11 mouse cellular contexts compared by ENCODE assay signal in genomic region chr4:81332901-81333627, GRCm38 (mm10).
DNase-seq lines count a peak whose midpoint lies in the region; ATAC-seq lines count a peak whose summit lies in the region.
"Had no signal": no experiment of that assay in that cellular context is flagged by ENCODE, and none has a peak within 500 bp of the region (broad histone marks: within the 10 kb centered on the region; RNA-seq: fewer than 3 reads in every experiment).

No protein-coding gene starts in this region.

- no peak overlapping the region for H3K27ac ChIP-seq in kidney, embryonic 16.5 days (ENCODE audit: low read length)
- no peak overlapping the region for H3K27ac ChIP-seq in heart, embryonic 10.5 days

- H3K9ac ChIP-seq in kidney, embryonic 16.5 days (replicated peaks; ENCODE audit: low read length), result no peak overlapping the region

- no peak overlapping the region for H3K4me2 ChIP-seq in kidney, embryonic 16.5 days (replicated peaks; ENCODE audit: low read depth, low read length)

- no peak for DNase-seq in kidney, postnatal 25 days
- peak; percentile 59 to 69 for DNase-seq in frontal cortex, adult 2 months (ENCODE audit: extremely low spot score in 1 of 2, low spot score in 1 of 2)
- peak; percentile 32 to 34 for DNase-seq in left cerebral cortex, adult 18-20 months (ENCODE audit: low spot score in 2 of 2)
- peak; percentile 50 to 69 for DNase-seq in right cerebral cortex, postnatal 10 days (ENCODE audit: low spot score in 2 of 2)
- DNase-seq in thymus, postnatal 36 days, result no peak
- DNase-seq in cerebellum, postnatal 25 days, result no peak
- no peak for DNase-seq in heart, embryonic 10.5 days (ENCODE audit: low spot score)
- DNase-seq: adrenal gland, postnatal 14 days; liver; thymus, adult 18-20 months had no signal

- no peaks in the 10 kb centered on the region for H3K4me1 ChIP-seq in kidney, embryonic 16.5 days (ENCODE audit: insufficient read depth, low read length)
- no peaks in the 10 kb centered on the region for H3K4me1 ChIP-seq in heart, embryonic 10.5 days

- H3K36me3 ChIP-seq in kidney, embryonic 16.5 days (ENCODE audit: insufficient read depth, low read length), result peaks cover 10% of the 10 kb centered on the region; the same call in 1 of the 2 replicates
- peaks cover 16% of the 10 kb centered on the region; the same call in 1 of the 2 replicates for H3K36me3 ChIP-seq in heart, embryonic 10.5 days

- no peaks in the 10 kb centered on the region for H3K27me3 ChIP-seq in kidney, embryonic 16.5 days (ENCODE audit: insufficient read depth, low read length)
- no peaks in the 10 kb centered on the region for H3K27me3 ChIP-seq in heart, embryonic 10.5 days (ENCODE audit: insufficient read depth, poor library complexity, severe bottlenecking)

- no peaks in the 10 kb centered on the region for H3K9me3 ChIP-seq in kidney, embryonic 16.5 days (ENCODE audit: low read length)
- H3K9me3 ChIP-seq in heart, embryonic 10.5 days, result no peaks in the 10 kb centered on the region

- 0 out of 2 replicates have a peak, but pooled peaks have one; percentile 39 for ATAC-seq in kidney, embryonic 16.5 days (ENCODE audit: low FRiP score, low TSS enrichment)

- whole genome bisulfite sequencing in kidney, embryonic 16.5 days, result 72% methylated on average over 11 of the region's 11 CpGs
- 86% methylated on average over 11 of the region's 11 CpGs for WGBS in heart, embryonic 10.5 days

- no peak overlapping the region for H3K4me3 ChIP-seq in kidney, embryonic 16.5 days (ENCODE audit: low read length)
- no peak overlapping the region for H3K4me3 ChIP-seq in heart, embryonic 10.5 days

Comparison
In these comparisons a context has a peak if more than half of its experiments do, and no peak if none do; other contexts are left out.
1. DNase-seq: peak in frontal cortex, adult 2 months (2 of 2), left cerebral cortex, adult 18-20 months (2 of 2) and right cerebral cortex, postnatal 10 days (2 of 2); none in kidney, postnatal 25 days (0 of 2), thymus, postnatal 36 days (0 of 2), cerebellum, postnatal 25 days (0 of 2) and heart, embryonic 10.5 days (single experiment).